Mouse (Mus musculus): ENCODE results near the gene Gimap9.

The Gimap9 gene

GRCm38 (mm10) chr6:48696830-48697554 is 21.1 kb downstream of the Gimap9 start:
- peak in 1 of 2 experiments; percentile 1 for DNase-seq

DNA sequence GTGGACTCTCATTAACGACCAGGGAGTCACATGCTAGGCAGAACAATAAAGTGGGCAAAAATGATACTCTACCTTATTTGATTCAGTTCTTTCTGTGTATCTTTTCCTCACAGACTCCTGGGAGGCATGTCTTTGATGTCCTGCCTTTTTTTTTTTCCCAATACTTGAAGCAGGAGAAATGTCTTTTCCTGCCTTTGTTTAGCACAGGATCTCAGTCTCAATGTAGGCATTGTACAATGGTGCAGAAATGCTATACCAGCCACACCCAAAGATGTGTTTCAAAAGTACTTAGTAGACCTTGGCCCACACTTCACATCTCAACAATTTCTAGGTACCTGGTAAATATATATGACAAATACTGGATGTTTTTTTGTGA is 21.6 kb downstream of the Gimap9 start:
- peak in 1 of 2 experiments; percentile 4 for DNase-seq

DNA sequence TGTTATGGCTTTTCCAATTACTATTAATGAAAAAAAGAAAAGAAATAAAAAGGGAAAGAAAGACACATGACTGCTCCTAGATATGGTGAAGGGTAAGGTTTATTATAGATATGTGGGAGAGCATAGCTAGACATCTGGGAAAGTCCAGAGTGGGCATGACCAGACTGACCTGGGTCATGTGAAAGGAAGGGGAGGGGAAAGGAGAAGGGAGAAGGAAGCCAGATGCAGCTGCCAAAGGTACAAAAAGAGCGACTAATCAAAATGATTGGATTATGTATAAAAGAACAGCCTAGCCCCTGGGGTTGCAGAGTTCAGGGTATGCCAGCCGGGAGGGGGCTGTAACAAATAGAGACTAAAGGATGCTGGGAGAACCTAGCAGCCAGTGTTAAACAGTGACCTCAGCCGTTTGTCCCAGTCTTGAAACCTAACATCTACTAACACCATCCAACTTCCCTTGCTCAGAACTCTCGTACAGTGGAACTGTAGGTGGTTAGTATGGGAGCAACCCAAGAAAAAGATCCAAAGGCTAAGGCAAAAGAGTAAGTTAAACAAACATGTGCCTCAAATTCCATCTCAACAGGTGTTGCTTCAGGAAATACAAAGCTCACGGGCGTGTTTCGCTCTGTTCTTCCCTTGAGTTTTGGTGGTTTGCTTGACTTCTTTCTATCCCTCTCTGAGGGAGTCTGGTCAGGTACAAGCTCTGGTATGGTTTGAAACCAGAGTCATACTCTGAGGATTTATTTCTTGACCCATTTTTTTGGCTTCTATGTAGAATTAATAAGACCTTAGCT is 22.3 kb downstream of the Gimap9 start:
- no peak for DNase-seq

DNA sequence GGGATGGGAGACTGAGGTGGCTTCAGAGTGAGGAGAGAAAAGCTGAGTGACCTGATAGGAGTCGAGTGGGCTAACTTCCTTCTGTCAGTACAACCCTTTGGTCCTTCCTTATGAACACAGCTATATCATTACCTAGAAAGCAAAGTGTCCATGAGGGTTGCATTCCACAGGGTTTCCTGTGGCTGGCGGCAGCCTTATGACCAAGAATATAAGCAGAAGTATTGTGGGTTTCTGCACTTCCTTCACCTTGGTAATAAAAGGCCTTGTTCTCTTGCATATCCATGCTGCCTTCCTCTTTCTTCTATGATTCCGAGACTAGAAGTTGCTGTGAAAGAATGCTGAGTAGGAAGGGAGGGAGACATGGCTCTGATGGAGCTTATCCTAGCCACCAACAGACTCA is 23.0 kb downstream of the Gimap9 start:
- no peak for DNase-seq

DNA sequence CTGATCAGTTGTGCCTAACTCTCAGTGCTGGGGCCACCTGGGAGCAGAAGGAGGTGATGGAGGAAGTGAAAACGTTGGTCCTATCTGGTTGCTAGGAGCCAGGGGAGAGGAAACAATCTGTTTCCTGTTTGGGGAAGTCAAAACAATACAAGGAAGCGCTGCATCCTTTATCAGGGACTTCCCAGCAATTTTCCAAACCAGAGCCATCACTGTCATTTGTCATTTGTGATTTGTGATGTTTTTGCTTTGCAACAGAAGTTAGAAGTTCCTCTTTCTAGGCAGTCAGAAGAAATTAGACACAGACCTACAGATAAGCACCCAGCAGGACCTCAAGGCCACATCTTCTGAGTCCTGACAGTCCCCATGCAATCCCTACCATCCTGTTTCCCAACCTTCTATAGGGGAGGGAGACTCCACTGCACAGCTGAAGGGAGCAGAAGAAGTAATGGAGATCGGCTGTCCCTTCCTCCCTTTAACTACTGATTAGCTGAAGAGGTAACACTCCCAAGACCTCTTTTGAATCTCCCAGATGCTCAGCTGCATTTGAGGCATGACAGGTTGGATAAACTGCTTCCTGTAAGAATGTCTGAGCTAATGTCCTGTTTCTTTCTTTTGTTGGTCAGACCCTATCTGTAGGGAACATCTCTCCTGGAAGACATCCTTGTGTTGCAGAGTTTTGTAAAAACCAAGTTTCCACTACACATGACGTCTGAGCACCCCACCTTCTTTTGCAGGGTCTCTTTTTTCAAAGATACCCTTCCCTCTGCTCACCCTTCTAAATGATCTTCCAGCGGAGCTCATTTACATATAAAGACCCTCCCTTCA is 24.5 kb downstream of the Gimap9 start:
- DNase-seq: no peak

DNA sequence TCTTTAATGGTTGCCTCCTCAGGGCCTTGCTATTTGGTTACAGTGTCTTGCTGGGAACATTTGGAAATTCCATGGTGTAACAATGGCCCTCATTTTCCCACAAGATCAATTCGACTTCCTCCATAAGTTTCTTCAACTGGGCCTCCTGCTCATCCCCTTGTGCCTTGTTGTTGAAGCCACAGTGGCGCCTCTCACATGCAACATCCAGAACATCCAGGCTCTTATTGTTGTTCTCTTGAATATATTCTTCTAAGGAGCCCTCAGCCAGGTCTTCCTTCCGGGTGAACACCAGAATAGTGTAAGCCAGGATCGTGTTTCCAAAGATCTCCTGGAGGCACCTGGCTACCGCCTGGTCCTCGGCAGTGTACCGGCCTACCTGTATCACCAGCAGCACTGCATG is 26.2 kb downstream of the Gimap9 start:
- no peak for DNase-seq

GRCm38 (mm10) chr6:48702601-48703000 is 26.7 kb downstream of the Gimap9 start:
- DNase-seq: no peak

DNA sequence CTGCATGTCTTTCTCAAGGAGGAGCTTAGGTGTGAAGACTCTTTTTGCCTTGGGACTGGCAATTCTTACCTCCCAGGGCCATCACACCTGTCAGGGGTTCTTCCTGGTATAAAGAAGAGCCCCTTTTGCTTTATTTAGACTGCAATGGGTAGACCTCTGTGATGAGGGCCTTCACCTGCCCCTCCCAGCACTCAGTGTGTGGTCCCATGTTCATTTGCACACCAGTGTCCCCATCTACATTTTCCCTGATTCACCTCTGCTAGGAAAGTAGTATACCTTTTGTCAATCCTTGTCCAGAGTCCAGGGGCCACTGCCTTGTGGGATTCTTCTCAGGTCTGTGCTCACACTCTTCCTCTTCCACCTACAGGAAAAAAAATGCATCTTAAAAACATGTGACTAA is 28.2 kb downstream of the Gimap9 start:
- peak in 1 of 2 experiments; percentile 5 for DNase-seq

DNA sequence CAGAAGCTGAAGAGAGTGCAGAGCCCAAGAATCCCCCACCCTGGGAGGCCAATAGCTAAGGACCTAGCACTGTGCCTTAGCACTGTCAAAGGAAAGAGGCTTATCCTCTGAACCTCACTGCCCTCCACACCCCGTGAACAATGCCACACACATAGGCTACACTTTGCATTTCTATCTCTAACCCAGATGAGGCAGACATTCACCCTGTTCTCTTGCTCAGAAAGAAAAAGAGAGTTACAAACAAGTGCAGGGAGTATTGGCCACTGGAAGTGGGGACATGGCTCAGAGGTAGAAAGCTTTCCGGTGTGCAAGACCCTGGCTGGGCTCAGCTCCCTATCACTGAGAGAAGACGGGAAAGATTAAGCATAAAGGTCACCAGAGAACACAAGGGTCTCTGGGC is 30.2 kb downstream of the Gimap9 start:
- no peak for DNase-seq

GRCm38 (mm10) chr6:48718455-48718854 is 42.5 kb downstream of the Gimap9 start, which contains the start of the genes Gm28053 and Gimap7:
TSS of gene Gm28053 (plus strand) at chr6:48718607.
TSS of gene Gimap7 (plus strand) at chr6:48718621.
- peak; percentile 59 to 66 for DNase-seq

GRCm38 (mm10) chr6:48720326-48720725 is 44.4 kb downstream of the Gimap9 start:
- no peak for DNase-seq

GRCm38 (mm10) chr6:48723468-48723867 is 47.5 kb downstream of the Gimap9 start:
- DNase-seq: no peak

- peak in 1 of 2 experiments; percentile 60 for DNase-seq
Measured at GRCm38 (mm10) chr6:48725476-48725875, 49.5 kb downstream of the Gimap9 start.

DNA sequence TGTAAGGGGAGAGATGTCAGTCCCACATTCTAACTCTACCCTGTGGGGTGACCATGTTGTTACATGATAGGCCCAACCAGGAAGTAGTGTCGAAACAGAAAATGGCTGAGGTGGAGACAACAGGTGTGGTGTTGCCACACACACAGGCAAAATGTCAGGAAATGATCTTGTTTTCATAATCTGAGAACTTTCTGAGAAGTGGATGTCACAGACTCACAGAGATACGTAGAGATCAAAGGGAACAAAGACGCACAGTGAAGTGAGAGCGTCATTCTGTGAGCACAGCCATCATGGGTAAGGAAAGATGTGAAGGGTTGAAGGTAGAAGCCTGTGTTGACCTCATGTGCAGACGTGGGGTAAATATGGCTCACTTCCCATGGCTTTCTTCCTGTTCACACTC is 51.8 kb downstream of the Gimap9 start:
- DNase-seq: no peak
